ENCODE assay signal across 26 mouse cellular contexts in genomic region chr3:53629966-53630365, GRCm38 (mm10). TPM values are rescaled to one million over a fixed set of nuclear protein-coding genes. Genes with fewer than 3 reads are reported as not detected.
"Had no signal": no experiment of that assay in that cellular context is flagged by ENCODE, and none has a peak within 500 bp of the region (broad histone marks: within the 10 kb centered on the region; RNA-seq: fewer than 3 reads in every experiment).

No protein-coding gene starts in this region.

- H3K27me3 ChIP-seq: heart, embryonic 12.5 days; hindbrain, embryonic 12.5 days; intestine, embryonic 15.5 days; limb, embryonic 12.5 days; liver, embryonic 13.5 days had no signal

- H3K36me3 ChIP-seq: heart, embryonic 10.5 days; heart, embryonic 12.5 days; hindbrain, embryonic 10.5 days; hindbrain, embryonic 12.5 days; intestine, embryonic 15.5 days; limb, embryonic 10.5 days; limb, embryonic 12.5 days; liver, embryonic 13.5 days had no signal

- H3K9me3 ChIP-seq: heart, embryonic 10.5 days; heart, embryonic 12.5 days; hindbrain, embryonic 10.5 days; hindbrain, embryonic 12.5 days; intestine, embryonic 15.5 days; limb, embryonic 10.5 days; limb, embryonic 12.5 days; liver, embryonic 13.5 days had no signal

- ATAC-seq: hindbrain, embryonic 16.5 days; inflammation-experienced regulatory T-cells, adult 6 months; intestine, embryonic 15.5 days; intestine, postnatal 0 days had no signal

- H3K4me3 ChIP-seq: heart, adult 2 months; heart, embryonic 10.5 days; heart, embryonic 12.5 days; hindbrain, embryonic 10.5 days; hindbrain, embryonic 12.5 days; intestine, embryonic 15.5 days; layer of hippocampus, adult 2 months; left cerebral cortex, adult 2 months; limb, embryonic 10.5 days; limb, embryonic 12.5 days; liver, embryonic 13.5 days had no signal

- DNase-seq: gastrocnemius, adult 2 months; gastrocnemius, postnatal 10 days; gastrocnemius, postnatal 25 days; heart, adult 2 months; heart, postnatal 10 days; heart, postnatal 4 days; kidney, adult 18-20 months; kidney, adult 8-10 months; kidney, postnatal 10 days; kidney, postnatal 25 days; kidney, postnatal 4 days; liver; liver, embryonic 13.5 days had no signal

- H3K4me1 ChIP-seq: hindbrain, embryonic 12.5 days; intestine, embryonic 15.5 days; limb, embryonic 10.5 days; limb, embryonic 12.5 days; liver, embryonic 13.5 days had no signal

RNA-seq across cellular contexts. Expression of gene Frem2, which starts 27.2 kb away (rescaled TPM):
- total RNA-seq: granulocyte monocyte progenitor cell, adult 5-6 weeks had no signal
- polyA plus RNA-seq: inflammation-experienced regulatory T-cells, adult 6 months had no signal
